Mouse (Mus musculus) intestine, embryonic 16.5 days (tissue): ENCODE measurements around the gene Ddx43. TPM values are rescaled to one million over a fixed set of nuclear protein-coding genes. Genes with fewer than 3 reads are reported as not detected.
A peak's percentile ranks its signal among the peaks of the same experiment; 100 is the strongest.

Source experiments
- ATAC-seq: fragments of 200-750 bp; cut with Nextera tagmentation; 2 replicates; pipeline ENCODE4 v1.8.0; 2017; ENCODE audit warnings: moderate TSS enrichment, moderate library complexity
- H3K27ac ChIP-seq: fragments of 300-500 bp; sonication (generic); 2 replicates; pipeline ENCODE4 v1.5.1; 2014; ENCODE audit warnings: mild to moderate bottlenecking, low read length
- H3K27me3 ChIP-seq: fragments of 300-500 bp; sonication (generic); replicated peaks from 2 replicates; pipeline ENCODE4 v1.6.1; 2014; ENCODE audit warnings: low read length, control low read depth, mixed read lengths; ENCODE audit not compliant: control insufficient read depth, insufficient read depth
- H3K36me3 ChIP-seq: fragments of 300-500 bp; sonication (generic); 2 replicates; pipeline ENCODE4 v1.6.1; 2014; ENCODE audit warnings: low read length, control low read depth; ENCODE audit not compliant: control insufficient read depth, insufficient read depth
- H3K4me1 ChIP-seq: fragments of 300-500 bp; sonication (generic); 2 replicates; pipeline ENCODE4 v1.6.1; 2014; ENCODE audit warnings: low read length, control low read depth, mixed read lengths; ENCODE audit not compliant: control insufficient read depth, insufficient read depth
- H3K4me2 ChIP-seq: fragments of 300-500 bp; sonication (generic); 2 replicates; pipeline ENCODE4 v1.6.1; 2014; ENCODE audit warnings: low read depth, low read length, control low read depth
- H3K4me3 ChIP-seq: fragments of 300-500 bp; sonication (generic); 2 replicates; pipeline ENCODE4 v1.5.1; 2014; ENCODE audit warnings: mild to moderate bottlenecking, low read length
- H3K9ac ChIP-seq: fragments of 300-500 bp; sonication (generic); 2 replicates; pipeline ENCODE4 v1.6.1; 2014; ENCODE audit warnings: low read depth, low read length
- H3K9me3 ChIP-seq: fragments of 300-500 bp; sonication (generic); 2 replicates; pipeline ENCODE4 v1.6.1; 2016; ENCODE audit warnings: low read length, control low read depth; ENCODE audit not compliant: control insufficient read depth
- WGBS: fragments of 180-500 bp; shearing (Covaris S2); extraction: QIAGEN DNeasy Blood & Tissue Kit; methylation state at CpG from one replicate; pipeline ENCODE4 v1.1.7; 2014; 5-methylcytosine and 5-hydroxymethylcytosine counted together
- polyA plus RNA-seq: library from polyadenylated mRNA; unstranded; fragments of >200 nt; fragmentation: Nextera tagmentation; extraction: Ambion mirVana; gene quantifications from 2 replicates; pipeline ENCODE4 v1.2.1, GENCODE M21; 2015

The Ddx43 gene
- polyA plus RNA-seq, 1 experiment from 2014 or later = 0.28 TPM

GRCm38 (mm10) chr9:78450404-78450803 lies 54.8 kb downstream of the Ddx43 start:
- ATAC-seq = no peak
- Histone ChIP-seq H3K27me3 (0 out of 2 replicates have a peak, but pooled peaks cover 3% of the 10 kb centered on the region), H3K9ac (no peak overlapping the region), H3K27ac (no peak overlapping the region), H3K4me1 (peaks cover 6% of the 10 kb centered on the region), H3K4me3 (no peak overlapping the region), H3K36me3 (0 out of 2 replicates have a peak, but pooled peaks cover 3% of the 10 kb centered on the region), H3K4me2 (no peak overlapping the region), H3K9me3 (no peaks in the 10 kb centered on the region)
- WGBS = 72% methylated on average over 5 of the region's 5 CpGs

GRCm38 (mm10) chr9:78451382-78451781 lies 55.8 kb downstream of the Ddx43 start:
- 0 out of 2 replicates have a peak, but pooled peaks cover 3% of the 10 kb centered on the region for H3K36me3 ChIP-seq
- 87% methylated on average over 4 of the region's 4 CpGs for WGBS
- no peaks in the 10 kb centered on the region for H3K27me3 ChIP-seq
- H3K9ac ChIP-seq = no peak overlapping the region
- H3K27ac ChIP-seq = no peak overlapping the region
- H3K4me1 ChIP-seq = peaks cover 6% of the 10 kb centered on the region
- no peak for ATAC-seq
- H3K4me2 ChIP-seq = no peak overlapping the region
- H3K4me3 ChIP-seq = no peak overlapping the region
- H3K9me3 ChIP-seq = no peaks in the 10 kb centered on the region

GRCm38 (mm10) chr9:78457026-78457425 lies 61.4 kb downstream of the Ddx43 start:
- H3K4me1 ChIP-seq = no peaks in the 10 kb centered on the region
- 89% methylated on average over 8 of the region's 8 CpGs for WGBS
- ATAC-seq = no peak
- H3K4me2 ChIP-seq = no peak overlapping the region
- no peaks in the 10 kb centered on the region for H3K27me3 ChIP-seq
- H3K27ac ChIP-seq = no peak overlapping the region
- peaks cover 17% of the 10 kb centered on the region for H3K36me3 ChIP-seq
- no peak overlapping the region for H3K9ac ChIP-seq
- no peak overlapping the region for H3K4me3 ChIP-seq
- no peaks in the 10 kb centered on the region for H3K9me3 ChIP-seq

DNA sequence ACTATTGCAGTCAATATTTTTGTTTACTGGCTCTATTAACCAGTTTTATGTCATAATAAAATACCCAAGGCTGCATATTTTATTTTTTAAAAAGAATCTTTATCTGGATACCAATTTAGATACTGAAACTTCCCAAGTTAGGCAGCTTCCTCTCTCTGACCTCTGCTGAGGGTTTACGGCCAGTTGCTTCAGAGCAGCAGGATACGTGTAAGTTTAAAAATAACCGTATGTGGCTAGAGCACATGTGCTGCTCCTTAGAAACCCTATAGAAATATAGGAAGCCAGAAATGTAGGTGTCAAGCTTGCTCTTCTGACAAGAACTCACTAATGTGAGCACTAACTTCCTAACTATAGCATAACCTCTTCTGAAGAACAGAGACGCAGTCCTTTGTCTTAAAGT lies 67.8 kb downstream of the Ddx43 start:
- no peak for ATAC-seq
- peaks cover 22% of the 10 kb centered on the region for H3K36me3 ChIP-seq
- H3K9ac ChIP-seq = no peak overlapping the region
- WGBS = 87% methylated on average over 4 of the region's 4 CpGs
- H3K4me3 ChIP-seq = no peak overlapping the region
- H3K4me2 ChIP-seq = no peak overlapping the region
- no peak overlapping the region for H3K27ac ChIP-seq
- no peaks in the 10 kb centered on the region for H3K9me3 ChIP-seq
- H3K4me1 ChIP-seq = no peaks in the 10 kb centered on the region
- no peaks in the 10 kb centered on the region for H3K27me3 ChIP-seq

- H3K27me3 ChIP-seq = no peaks in the 10 kb centered on the region
- H3K4me1 ChIP-seq = no peaks in the 10 kb centered on the region
- no peak overlapping the region for H3K27ac ChIP-seq
- H3K36me3 ChIP-seq = peaks cover 20% of the 10 kb centered on the region
- H3K4me2 ChIP-seq = no peak overlapping the region
- H3K4me3 ChIP-seq = no peak overlapping the region
- 87% methylated on average over 3 of the region's 3 CpGs for WGBS
- ATAC-seq = peak; percentile 65
- no peak overlapping the region for H3K9ac ChIP-seq
- H3K9me3 ChIP-seq = no peaks in the 10 kb centered on the region
These were observed 70.1 kb downstream of the Ddx43 start for GRCm38 (mm10) chr9:78465725-78466124.

Other genes starting within 250 kb of the Ddx43 start
- gene Gsta4, start 213.0 kb upstream of the Ddx43 start, polyA plus RNA-seq = 57.5 and 62.7 TPM in 2 replicates
- gene Gsta1, start 165.1 kb upstream of the Ddx43 start, polyA plus RNA-seq = 94.1 and 98.3 TPM in 2 replicates
- 73.4 and 80.7 TPM in 2 replicates for gene Gm3776, start 138.6 kb upstream of the Ddx43 start, polyA plus RNA-seq
- gene Gm10639, start 105.9 kb upstream of the Ddx43 start, polyA plus RNA-seq = 0.93 and 0.95 TPM in 2 replicates
- not detected in 2 replicates for gene Omt2a, start 81.0 kb upstream of the Ddx43 start, polyA plus RNA-seq
- not detected in 2 replicates for gene Omt2b, start 68.2 kb upstream of the Ddx43 start, polyA plus RNA-seq
- 77.3 and 89.5 TPM in 2 replicates for gene Gsta2, start 40.0 kb upstream of the Ddx43 start, polyA plus RNA-seq
- gene Dppa5a, start 27.6 kb upstream of the Ddx43 start, polyA plus RNA-seq = not detected in 2 replicates
- gene Ooep, start 17.1 kb upstream of the Ddx43 start, polyA plus RNA-seq = 0.26 and 0.39 TPM in 2 replicates
- gene Cgas, start 47.5 kb downstream of the Ddx43 start, polyA plus RNA-seq = 1.6 and 1.9 TPM in 2 replicates
- gene Mto1, start 52.4 kb downstream of the Ddx43 start, polyA plus RNA-seq = 25.0 and 27.0 TPM in 2 replicates
- gene Gm17324, start 53.0 kb downstream of the Ddx43 start, polyA plus RNA-seq = 0.24 and 0.48 TPM in 2 replicates
- 4,065 and 4,271 TPM in 2 replicates for gene Eef1a1, start 93.4 kb downstream of the Ddx43 start, polyA plus RNA-seq
- 91.1 and 136 TPM in 2 replicates for gene Slc17a5, start 192.3 kb downstream of the Ddx43 start, polyA plus RNA-seq
- gene Cd109, start 219.8 kb downstream of the Ddx43 start, polyA plus RNA-seq = 4.1 and 4.9 TPM in 2 replicates